Mouse (Mus musculus): ENCODE measurements around the gene Pnpla1.

- TF ChIP-seq CTCF (conservative IDR thresholded peaks at IDR 0.05 in 1 of 2, IDR thresholded peaks at IDR 0.05 in 1 of 2; ENCODE audit: low read depth in 2 of 2, low read length in 2 of 2) (no peak), MAX (IDR thresholded peaks at IDR 0.05; ENCODE audit: low read length) (no peak), USF1 (IDR thresholded peaks at IDR 0.05; ENCODE audit: low read depth, low read length) (no peak), E2F4 (IDR thresholded peaks at IDR 0.05; ENCODE audit: insufficient replicate concordance, low read depth, low read length) (no peak), RAD21 (IDR thresholded peaks at IDR 0.05; ENCODE audit: low read depth, low read length) (no peak), ELF1 (IDR thresholded peaks at IDR 0.05; ENCODE audit: low read depth, low read length) (no peak), CHD1 (IDR thresholded peaks at IDR 0.05; ENCODE audit: low read depth, low read length) (no peak), SIN3A (IDR thresholded peaks at IDR 0.05; ENCODE audit: low read length) (no peak), POLR2A (IDR thresholded peaks at IDR 0.05; ENCODE audit: low read depth, low read length) (no peak), CHD2 (IDR thresholded peaks at IDR 0.05; ENCODE audit: low read length) (no peak), MXI1 (IDR thresholded peaks at IDR 0.05; ENCODE audit: low read depth, low read length) (no peak)
These were observed 62.9 kb downstream of the Pnpla1 start for GRCm38 (mm10) chr17:28921086-28921485.

All from CH12.LX (cell line).